Mouse (Mus musculus): Measurements from ENCODE around the gene 2900026A02Rik. TPM values are rescaled to one million over a fixed set of nuclear protein-coding genes. Genes with fewer than 3 reads are reported as not detected.

Gene 2900026A02Rik
- polyA plus RNA-seq (2012; rRNA removed) = 29.0 and 32.0 TPM in 2 replicates

DNA sequence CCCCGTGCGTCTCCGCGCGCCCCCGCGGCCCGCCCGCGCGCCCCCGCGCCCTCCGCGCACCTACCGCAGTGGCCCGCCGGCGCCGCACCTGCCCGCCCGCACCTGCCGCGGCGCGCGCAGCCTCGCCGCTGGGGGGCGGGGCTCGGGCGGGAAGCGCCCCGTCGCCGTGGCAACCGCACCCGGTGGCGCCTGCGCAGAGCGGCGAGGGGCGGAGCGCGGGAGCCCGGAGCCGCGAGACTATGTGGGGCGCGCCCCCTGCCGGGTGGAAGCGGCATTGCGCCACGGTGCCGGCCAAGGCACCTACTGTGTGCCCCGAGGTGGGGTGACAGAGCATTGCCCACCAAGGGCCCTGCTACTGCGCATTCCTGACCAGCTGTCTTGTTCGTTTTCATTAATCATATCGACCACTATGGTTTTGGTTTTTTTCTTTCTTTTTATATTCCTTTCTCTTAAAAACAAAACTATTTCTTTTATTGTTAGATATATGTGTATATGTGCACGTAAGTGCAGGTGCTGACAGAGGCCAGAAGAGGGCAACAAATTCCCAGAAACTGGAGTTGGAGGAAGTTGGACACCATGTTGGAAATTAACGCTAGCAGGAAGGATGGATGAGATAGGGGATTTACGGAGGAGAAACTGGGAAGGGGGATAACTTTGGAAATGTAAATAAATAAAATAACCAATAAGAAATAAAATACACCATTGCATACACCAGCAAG is at the start of gene 2900026A02Rik:
Gene 2900026A02Rik, minus strand, starts transcription at position 90 of the 719 bp plus-strand sequence.
- Histone ChIP-seq H3K4me1 (ENCODE audit: control insufficient read depth, insufficient read depth, low read length) (peaks cover 9% of the 10 kb centered on the region; the same call in 1 of the 2 replicates), H3K4me3 (replicated peaks; ENCODE audit: extremely low read depth, low read depth, low read length) (peak within 1 kb of the TSS; percentile 71)
- 9% methylated on average over 52 of the region's 62 CpGs for WGBS
- TF ChIP-seq CTCF (IDR thresholded peaks at IDR 0.05; ENCODE audit: insufficient read depth, low read length) (peak; percentile 55), POLR2A (IDR thresholded peaks at IDR 0.05; ENCODE audit: borderline replicate concordance, extremely low read depth, low read depth, low read length) (no peak)
- DNase-seq = peak; percentile 74

DNA sequence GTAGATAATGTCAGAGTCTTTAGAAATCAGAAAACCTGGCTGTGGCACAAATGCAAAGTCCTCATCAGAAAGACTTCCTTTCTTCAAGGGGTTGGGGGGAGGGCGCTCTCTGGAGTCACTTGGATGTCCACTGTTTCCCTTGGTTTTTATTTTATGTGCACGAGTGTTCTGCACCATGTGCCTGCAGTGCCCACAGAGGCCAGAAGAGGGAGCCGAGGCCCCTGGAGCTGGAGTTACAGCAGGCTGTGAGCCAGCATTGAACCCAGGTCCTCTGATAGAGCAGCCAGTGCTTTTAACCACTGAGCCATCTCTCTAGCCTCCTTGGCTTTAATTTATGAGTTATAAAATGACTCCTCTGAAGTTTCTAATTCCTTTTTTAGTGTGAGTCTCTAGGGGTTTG is 49.0 kb upstream of the 2900026A02Rik start:
- no peak for TF ChIP-seq CTCF (IDR thresholded peaks at IDR 0.05; ENCODE audit: insufficient read depth, low read length)
- TF ChIP-seq POLR2A (IDR thresholded peaks at IDR 0.05; ENCODE audit: borderline replicate concordance, extremely low read depth, low read depth, low read length) = no peak
- 79% methylated on average over 3 of the region's 3 CpGs for WGBS
- no peak overlapping the region for H3K4me3 ChIP-seq (replicated peaks; ENCODE audit: extremely low read depth, low read depth, low read length)

DNA sequence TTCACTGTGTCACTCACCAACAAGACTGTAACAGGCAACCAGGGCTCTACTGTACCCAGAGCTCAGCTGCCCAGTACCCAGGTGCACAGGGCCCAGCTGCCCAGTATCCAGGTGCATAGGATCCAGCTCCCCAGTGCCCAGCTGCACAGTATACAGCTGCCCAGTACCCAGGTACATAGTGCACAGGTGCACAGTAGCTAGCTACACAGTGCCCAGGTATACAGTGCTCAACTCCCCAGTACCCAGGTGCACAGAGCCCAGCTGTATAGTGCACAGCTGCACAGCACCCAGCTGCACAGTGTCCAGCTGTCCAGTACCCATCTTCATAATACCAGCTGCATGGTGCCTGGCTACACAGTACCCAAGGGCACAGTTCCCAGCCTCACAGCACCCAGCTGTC is 47.2 kb upstream of the 2900026A02Rik start:
- Histone ChIP-seq H3K4me1 (ENCODE audit: control insufficient read depth, insufficient read depth, low read length) (no peaks in the 10 kb centered on the region), H3K4me3 (replicated peaks; ENCODE audit: extremely low read depth, low read depth, low read length) (no peak overlapping the region)
- no peak for DNase-seq
- TF ChIP-seq CTCF (IDR thresholded peaks at IDR 0.05; ENCODE audit: insufficient read depth, low read length) (no peak), POLR2A (IDR thresholded peaks at IDR 0.05; ENCODE audit: borderline replicate concordance, extremely low read depth, low read depth, low read length) (no peak)

More for the DNA sequence above, 49.0 kb upstream of the 2900026A02Rik start:
- no peaks in the 10 kb centered on the region for H3K4me1 ChIP-seq (ENCODE audit: control insufficient read depth, insufficient read depth, low read length)
- DNase-seq = no peak

DNA sequence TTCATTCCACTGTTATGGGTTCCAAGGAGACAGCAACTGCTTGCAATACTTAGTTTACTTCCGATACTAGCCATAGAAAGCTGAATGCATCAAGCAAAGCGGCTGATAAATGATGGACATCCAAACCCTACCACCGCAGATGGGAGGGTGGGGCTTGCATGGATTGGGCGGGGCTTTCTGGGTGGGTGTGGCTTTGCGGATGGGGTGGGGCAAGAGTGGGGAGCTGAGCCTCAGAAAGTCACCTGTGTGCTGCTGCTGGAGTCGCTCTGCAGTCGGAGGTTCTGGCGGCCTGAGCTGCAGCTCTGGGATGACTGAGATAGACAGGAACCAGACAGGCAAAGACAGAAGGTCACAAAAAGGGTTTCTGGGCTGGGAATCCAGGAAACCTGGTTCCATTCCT is 44.6 kb upstream of the 2900026A02Rik start:
- DNase-seq = no peak
- TF ChIP-seq POLR2A (IDR thresholded peaks at IDR 0.05; ENCODE audit: borderline replicate concordance, extremely low read depth, low read depth, low read length) (no peak), CTCF (IDR thresholded peaks at IDR 0.05; ENCODE audit: insufficient read depth, low read length) (no peak)
- Histone ChIP-seq H3K4me3 (replicated peaks; ENCODE audit: extremely low read depth, low read depth, low read length) (no peak overlapping the region), H3K4me1 (ENCODE audit: control insufficient read depth, insufficient read depth, low read length) (no peaks in the 10 kb centered on the region)
- WGBS = 87% methylated on average over 8 of the region's 8 CpGs

DNA sequence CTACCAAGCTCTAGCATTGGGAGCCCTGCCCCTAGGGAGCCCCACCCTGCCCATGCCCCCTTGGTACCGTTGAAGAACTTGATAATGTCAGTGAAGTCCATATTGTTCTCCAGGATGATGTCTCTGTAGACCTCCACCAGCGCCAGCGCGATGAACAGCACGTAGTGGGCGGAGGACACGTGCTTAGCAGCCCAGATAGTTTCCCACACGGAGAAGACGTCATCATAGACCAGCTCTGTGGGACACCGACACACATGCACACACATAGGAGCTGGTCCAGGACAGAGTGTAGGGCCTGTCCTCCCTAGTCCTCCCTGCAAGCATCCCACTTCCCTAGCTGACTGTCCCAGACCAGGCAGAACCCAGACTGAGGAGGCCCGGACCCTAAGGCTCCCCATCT is 29.8 kb upstream of the 2900026A02Rik start:
- H3K4me3 ChIP-seq (replicated peaks; ENCODE audit: extremely low read depth, low read depth, low read length) = no peak overlapping the region
- no peak for TF ChIP-seq CTCF (IDR thresholded peaks at IDR 0.05; ENCODE audit: insufficient read depth, low read length)
- TF ChIP-seq POLR2A (IDR thresholded peaks at IDR 0.05; ENCODE audit: borderline replicate concordance, extremely low read depth, low read depth, low read length) = no peak
- no peak for DNase-seq
- WGBS = 91% methylated on average over 11 of the region's 11 CpGs
- no peaks in the 10 kb centered on the region for H3K4me1 ChIP-seq (ENCODE audit: control insufficient read depth, insufficient read depth, low read length)

DNA sequence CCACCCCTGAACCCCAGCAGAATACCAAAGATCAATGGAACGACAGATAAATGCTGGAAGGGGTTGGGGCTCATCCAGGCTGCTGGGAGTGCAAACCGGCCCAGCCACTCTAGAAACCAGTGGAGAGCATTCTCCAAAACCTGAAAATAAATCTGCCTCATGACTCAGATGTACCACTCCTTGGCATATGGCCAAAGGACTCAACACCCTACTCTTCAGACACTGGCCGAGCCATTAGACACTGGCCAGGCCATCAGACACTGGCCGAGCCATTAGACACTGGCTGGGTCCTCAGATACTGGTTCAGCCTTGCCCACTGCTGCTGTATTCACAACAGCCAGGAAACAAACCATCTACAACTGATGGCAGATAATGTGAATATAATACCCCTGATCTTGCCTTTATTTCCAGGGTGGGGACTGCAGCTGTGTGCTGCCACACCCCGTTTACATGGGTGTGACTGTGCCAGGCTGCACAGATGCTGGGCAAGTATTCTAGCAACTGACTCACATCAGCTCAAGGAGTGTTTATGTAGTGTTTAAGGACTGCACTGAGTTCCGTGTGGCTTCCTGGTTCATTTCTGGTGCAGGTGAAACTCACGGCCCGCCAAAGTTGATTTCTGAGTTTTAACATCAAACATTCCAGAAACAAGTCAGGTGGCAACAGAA is 28.4 kb upstream of the 2900026A02Rik start:
- TF ChIP-seq CTCF (IDR thresholded peaks at IDR 0.05; ENCODE audit: insufficient read depth, low read length) = no peak
- TF ChIP-seq POLR2A (IDR thresholded peaks at IDR 0.05; ENCODE audit: borderline replicate concordance, extremely low read depth, low read depth, low read length) = no peak
- Histone ChIP-seq H3K4me1 (ENCODE audit: control insufficient read depth, insufficient read depth, low read length) (no peaks in the 10 kb centered on the region), H3K4me3 (replicated peaks; ENCODE audit: extremely low read depth, low read depth, low read length) (no peak overlapping the region)
- WGBS = 46% methylated on average over 8 of the region's 8 CpGs
- peak; percentile 7 for DNase-seq

DNA sequence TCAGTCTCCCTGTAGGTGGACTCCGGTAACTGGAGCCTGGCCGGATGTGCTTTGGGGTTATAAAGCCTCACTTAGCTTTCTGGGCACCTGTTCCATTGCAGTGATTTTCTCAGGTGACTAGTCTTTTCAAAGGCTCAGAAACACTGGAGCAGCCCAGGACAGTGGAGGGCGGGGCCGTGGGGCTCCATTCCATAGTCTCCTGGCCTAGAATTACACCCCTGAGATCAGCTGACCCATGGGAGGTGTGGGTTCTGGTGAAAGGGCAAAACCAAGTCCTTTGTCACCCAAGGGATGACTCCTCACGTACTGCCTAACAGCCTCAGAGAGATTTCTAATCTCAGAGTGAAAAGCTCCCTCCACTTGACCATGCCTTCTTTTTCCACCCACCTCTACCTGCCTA is 9.2 kb upstream of the 2900026A02Rik start:
- WGBS = 74% methylated on average over 5 of the region's 5 CpGs
- no peak for DNase-seq

DNA sequence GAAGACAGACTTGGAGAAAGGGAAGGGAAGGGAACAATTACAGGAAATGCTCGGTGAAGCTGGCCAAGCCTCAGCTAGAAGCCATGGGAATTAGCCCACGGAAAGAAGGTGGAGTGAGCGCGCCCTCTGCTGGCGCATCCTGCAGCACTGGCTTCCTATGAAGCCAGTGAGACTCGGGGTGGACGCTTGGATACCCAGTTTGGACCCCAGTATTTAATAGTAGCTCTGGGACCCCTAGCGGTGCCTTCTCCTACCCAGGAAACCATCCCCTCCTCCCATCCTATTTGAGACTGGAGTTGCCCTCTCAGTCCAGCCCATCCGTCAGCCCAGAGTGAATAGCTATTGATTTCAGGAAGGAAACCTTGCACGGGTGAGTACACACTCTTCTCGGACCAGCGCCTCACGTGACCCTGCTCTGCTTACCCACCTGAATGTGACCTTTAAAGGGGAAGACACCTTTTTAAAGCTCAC is 5.6 kb upstream of the 2900026A02Rik start, which contains the start of gene Tmem211:
Gene Tmem211, plus strand, starts transcription at position 278 of the 471 bp plus-strand sequence.
- Histone ChIP-seq H3K4me3 (replicated peaks; ENCODE audit: extremely low read depth, low read depth, low read length) (no peak within 1 kb of the TSS), H3K4me1 (ENCODE audit: control insufficient read depth, insufficient read depth, low read length) (peaks cover 4% of the 10 kb centered on the region; the same call in 1 of the 2 replicates)
- TF ChIP-seq CTCF (IDR thresholded peaks at IDR 0.05; ENCODE audit: insufficient read depth, low read length) (peak; percentile 91), POLR2A (IDR thresholded peaks at IDR 0.05; ENCODE audit: borderline replicate concordance, extremely low read depth, low read depth, low read length) (no peak)
- DNase-seq = peak; percentile 81
- under 1% methylated on average over 13 of the region's 13 CpGs for WGBS

More for the DNA sequence above, 9.2 kb upstream of the 2900026A02Rik start:
- peaks cover 4% of the 10 kb centered on the region; the same call in 1 of the 2 replicates for H3K4me1 ChIP-seq (ENCODE audit: control insufficient read depth, insufficient read depth, low read length)
- no peak overlapping the region for H3K4me3 ChIP-seq (replicated peaks; ENCODE audit: extremely low read depth, low read depth, low read length)
- TF ChIP-seq CTCF (IDR thresholded peaks at IDR 0.05; ENCODE audit: insufficient read depth, low read length) (no peak), POLR2A (IDR thresholded peaks at IDR 0.05; ENCODE audit: borderline replicate concordance, extremely low read depth, low read depth, low read length) (no peak)

DNA sequence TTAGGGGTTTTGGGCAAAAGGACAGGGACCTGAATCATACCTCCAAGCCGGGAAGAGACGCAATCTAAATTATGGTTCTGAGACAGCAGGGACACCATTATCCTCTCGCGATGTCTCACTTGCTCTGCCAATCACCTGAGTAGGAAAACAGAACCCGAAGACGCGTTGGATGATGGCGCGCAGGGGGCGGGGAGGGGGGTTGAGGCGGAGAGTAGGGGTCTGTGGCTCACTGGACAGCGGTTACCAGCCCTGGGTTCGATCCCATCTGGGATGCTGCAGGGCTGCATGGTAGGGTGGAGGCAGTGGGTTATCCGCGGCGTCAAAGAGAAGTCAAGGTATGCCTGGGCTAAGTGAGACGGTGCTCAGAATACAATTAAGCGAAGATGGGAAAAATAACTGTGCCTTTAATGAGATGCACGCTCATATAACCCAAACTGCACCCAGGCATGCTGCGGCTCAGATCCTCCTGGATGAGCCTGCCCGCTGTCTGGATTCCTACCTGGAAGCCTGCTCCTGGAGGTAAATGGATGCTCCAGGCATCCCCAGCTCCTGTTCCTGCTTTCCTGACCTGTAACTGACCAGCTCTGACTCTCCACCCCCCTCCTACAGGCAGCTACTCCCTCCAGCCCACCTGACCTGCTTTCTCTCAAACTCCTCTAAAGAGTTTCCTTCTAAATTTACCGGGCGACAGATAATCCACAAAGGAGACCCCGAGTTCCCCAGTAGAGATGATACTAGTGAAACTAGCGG is 4.8 kb upstream of the 2900026A02Rik start:
- no peak for TF ChIP-seq POLR2A (IDR thresholded peaks at IDR 0.05; ENCODE audit: borderline replicate concordance, extremely low read depth, low read depth, low read length)
- Histone ChIP-seq H3K4me3 (replicated peaks; ENCODE audit: extremely low read depth, low read depth, low read length) (no peak overlapping the region), H3K4me1 (ENCODE audit: control insufficient read depth, insufficient read depth, low read length) (peaks cover 4% of the 10 kb centered on the region; the same call in 1 of the 2 replicates)
- DNase-seq = no peak
- 29% methylated on average over 25 of the region's 25 CpGs for WGBS
